Mouse (Mus musculus): ENCODE results near the gene Nfxl1.
"Not testable (repeated sequence)": the region's sequence is repeated elsewhere in the genome, so short reads cannot be mapped to it uniquely, and the experiment has no call there.

Gene Nfxl1

DNA sequence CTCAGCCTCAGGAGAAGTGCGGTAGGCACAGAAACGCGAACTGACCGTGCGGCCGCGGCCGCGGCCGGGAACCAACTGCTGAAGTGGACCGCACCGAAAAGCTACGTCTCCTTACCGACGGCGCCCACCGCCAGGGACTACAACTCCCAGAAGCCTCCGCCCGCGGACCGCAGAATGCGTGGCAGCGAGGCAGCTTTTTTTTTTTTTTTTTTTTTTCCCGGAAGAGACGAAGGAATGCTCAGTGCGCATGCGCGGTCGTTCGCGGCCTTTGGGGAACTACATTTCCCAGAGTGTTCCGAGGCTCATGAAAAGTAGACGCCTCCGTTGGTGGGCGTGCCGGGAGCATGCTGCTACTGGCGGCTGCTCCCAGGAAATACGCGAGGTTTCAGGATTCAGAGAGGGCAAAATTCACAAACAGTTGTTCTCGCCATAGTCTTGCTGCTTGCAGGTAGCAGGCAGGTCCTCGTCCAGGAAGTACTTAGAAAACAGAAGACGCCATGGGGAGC, at the start of gene Nfxl1:
Gene Nfxl1, minus strand, starts transcription at position 141 of the 506 bp plus-strand sequence.
- peak; percentile 99 for DNase-seq (ENCODE audit: low spot score)

DNA sequence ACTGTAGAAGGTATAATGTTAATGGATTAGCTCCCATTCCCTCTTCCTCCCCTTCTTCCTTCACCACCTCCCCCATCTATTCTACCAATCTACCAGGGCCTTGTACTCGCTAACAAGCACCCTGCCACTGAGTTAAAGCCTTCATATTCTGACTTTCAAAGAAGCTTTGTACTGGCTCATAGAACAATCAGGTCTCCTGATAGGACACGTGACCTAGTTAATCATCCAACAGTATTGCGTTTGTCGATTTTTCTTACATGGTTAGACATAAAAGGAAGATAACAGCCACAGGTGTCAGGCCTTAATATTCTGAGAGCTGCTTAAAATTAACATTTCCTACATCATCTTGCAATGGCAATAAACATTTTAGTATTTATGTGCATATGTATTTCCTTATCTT, 43.7 kb upstream of the Nfxl1 start:
- DNase-seq (ENCODE audit: low spot score): no peak

DNA sequence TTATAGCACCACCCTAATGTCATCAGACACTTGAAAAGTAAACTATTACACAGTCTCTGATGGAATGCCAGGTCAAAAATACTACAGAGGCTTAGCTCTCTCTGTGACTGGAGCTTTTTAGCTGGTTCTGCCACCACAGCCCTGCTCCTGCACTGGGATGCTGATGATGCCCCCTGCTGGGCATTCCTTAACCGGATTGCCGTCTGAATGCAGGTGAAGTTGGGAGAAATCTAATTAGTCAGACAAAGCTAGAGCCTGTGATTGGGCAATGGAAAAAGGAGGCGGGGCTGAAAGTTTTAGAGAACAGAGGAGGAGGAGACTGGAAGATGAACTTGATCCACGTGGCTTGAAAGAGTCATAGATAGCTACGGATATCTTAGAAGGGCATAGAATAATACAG, 41.5 kb upstream of the Nfxl1 start:
- peak; percentile 77 for DNase-seq (ENCODE audit: low spot score)

DNA sequence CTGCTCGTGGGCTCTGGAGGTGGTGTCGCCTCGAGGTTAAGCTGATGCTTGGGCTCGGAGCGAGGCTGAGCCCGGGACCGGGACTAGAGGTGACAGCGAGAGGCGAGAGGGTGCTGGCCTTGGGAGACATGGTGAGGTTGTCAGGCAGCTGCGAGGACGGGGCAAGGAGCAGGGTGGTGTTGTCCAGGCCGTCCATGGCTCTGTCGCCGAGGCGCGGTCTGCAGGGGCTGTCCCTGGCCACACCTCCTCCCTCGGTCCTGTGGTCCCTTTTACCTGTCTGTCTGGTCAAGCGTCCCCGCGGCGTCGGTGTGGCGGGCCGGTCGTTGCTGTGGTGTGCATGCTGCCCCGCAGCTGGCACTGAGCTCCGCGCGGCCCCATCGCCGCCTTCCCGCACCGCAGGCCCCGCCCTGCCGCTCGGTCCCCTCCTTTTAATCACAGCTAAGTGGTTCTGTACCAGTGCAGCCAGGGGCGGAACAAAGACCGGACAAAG, 27.8 kb upstream of the Nfxl1 start, which contains the start of gene Gm5868:
Gene Gm5868, minus strand, starts transcription at position 360 of the 490 bp plus-strand sequence.
- DNase-seq (ENCODE audit: low spot score): peak; percentile 50

DNA sequence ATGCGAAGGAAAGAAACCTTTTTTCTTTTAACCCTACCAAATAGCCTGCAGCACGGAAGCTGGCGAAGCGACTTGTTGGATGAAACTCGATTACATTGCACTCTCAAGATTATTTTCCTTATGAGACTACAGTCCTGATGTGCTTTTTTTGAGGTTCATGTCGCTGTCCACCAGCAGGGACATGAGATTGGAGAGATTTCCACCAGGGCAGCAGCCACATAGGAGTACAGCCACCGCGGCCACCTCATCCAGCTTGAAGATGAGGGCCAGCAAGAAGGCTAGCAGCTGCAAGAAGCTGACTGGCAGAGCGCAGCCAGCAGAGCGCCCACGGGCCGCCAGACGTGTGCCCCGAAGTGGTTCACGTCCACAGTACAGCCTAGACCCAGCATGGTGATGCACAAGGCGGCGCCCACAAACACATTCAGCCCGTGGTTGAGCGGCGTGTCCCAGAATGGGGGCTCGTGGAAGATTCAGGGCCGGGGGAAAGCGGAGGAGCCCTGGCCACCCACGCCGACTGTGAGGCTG, 27.2 kb upstream of the Nfxl1 start:
- DNase-seq (ENCODE audit: low spot score): not testable (repeated sequence)

- not testable (repeated sequence) for DNase-seq (ENCODE audit: low spot score)
Observed at GRCm38 (mm10) chr5:72586122-72586521, 26.6 kb upstream of the Nfxl1 start.

DNA sequence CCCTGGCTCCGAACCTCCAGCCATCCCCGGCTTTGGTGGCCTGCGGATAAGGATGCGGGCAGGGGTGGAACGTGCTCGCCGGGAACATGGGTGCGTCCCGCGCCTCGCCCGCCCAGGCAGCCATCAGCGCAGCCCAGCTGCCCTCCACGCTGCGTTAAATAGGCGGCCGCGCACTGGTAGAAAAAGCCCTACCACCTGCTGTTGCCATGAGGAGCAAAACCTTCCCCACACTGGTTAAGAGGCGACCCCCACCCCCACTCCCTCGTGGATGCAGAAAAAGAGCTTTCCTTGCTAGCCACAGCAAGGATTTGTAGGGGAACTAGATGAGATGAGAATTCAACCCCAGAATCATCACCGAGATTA, 21.5 kb upstream of the Nfxl1 start, which contains the start of gene Zar1:
Gene Zar1, minus strand, starts transcription at position 285 of the 363 bp plus-strand sequence.
- DNase-seq (ENCODE audit: low spot score): peak; percentile 23

DNA sequence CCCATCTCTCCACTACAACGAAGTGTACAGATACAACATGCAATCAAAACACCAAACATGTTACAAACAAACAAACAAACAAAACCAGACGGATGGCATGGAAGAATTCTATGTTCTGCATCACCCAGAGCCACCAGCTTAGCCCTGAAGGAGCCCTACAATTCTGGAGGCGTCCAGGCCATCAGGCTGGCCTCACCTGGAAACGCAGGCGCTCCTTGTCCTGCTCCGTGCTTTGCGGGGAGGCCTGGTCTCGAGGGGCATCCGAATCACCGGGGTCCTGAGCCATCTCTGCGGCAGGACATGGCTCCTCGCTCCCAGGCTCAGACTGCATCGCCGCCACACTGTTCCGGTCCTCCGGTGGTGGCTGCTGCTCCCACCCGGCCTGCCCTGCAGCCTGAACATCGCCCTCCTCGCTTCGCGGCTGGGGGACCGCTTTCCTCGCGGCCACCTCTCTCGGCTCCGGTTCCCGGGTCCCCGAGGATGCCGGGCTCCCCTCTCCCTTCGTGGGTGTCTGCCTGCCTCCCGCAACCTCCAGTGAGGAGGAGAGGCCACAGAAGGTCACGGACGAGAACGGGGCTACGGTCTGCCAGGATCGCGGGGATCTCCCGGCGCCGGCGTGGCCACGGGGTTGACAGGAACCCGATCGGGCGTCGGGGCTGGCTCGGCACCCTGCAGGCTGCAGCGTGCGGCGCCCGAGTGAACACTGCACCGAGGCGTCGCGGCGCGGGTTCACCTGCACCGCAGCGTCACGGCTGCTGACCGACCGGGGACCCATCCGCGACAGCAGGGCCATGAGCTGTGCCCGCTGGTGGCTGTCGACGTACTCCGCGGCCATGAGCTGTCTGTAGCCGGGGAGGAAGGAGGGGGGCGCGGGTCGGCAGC, 20.8 kb upstream of the Nfxl1 start:
- DNase-seq (ENCODE audit: low spot score): peak; percentile 23

- DNase-seq (ENCODE audit: low spot score): peak; percentile 42
Observed at GRCm38 (mm10) chr5:72579599-72579998, 20.1 kb upstream of the Nfxl1 start.

GRCm38 (mm10) chr5:72565621-72566020, 6.1 kb upstream of the Nfxl1 start:
- DNase-seq (ENCODE audit: low spot score): no peak

- DNase-seq (ENCODE audit: low spot score): not testable (repeated sequence)
Observed at GRCm38 (mm10) chr5:72563183-72563582, 3.7 kb upstream of the Nfxl1 start.

- DNase-seq (ENCODE audit: low spot score): no peak
Observed at GRCm38 (mm10) chr5:72560976-72561628, 1.6 kb upstream of the Nfxl1 start.

- peak; percentile 49 for DNase-seq (ENCODE audit: low spot score)
Observed at GRCm38 (mm10) chr5:72558716-72559526, 563 bp downstream of the Nfxl1 start.

GRCm38 (mm10) chr5:72556245-72556644, 3.2 kb downstream of the Nfxl1 start:
- no peak for DNase-seq (ENCODE audit: low spot score)

DNA sequence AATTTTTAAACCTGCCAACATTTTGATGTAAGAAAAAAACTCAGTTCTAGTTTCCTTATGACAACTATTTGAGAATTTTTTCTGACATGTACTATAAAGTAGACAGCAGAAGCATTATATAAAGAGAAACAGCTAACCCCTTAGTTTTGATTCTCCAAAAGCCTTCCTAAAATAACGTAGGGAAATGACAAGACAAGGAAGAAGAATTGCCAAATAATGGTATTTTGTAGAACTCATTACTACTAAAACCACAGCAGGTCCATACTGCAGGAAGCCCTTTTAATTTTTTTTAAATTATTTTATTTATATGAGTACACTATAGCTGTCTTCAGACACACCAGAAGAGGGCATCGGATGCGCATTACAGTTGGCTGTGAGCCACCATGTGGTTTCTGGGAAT, 8.3 kb downstream of the Nfxl1 start:
- no peak for DNase-seq (ENCODE audit: low spot score)

DNA sequence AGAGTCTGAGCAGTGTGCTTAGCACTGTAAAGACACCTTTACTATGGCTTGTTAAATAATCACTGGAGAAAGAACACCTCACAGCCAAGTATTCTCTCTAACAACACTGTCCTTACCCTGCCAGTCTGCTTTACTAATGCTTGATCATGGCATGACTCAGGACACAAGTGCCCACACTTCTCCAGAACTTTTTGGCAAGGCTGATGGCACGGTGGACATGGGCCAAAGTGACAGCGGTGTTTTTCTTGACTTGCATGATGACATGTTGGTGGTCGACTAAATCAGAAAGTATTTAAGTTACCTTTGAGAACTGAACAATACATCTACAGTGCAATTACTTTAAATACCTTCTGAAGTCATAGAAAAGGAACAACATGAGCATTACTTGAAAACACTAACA, 30.6 kb downstream of the Nfxl1 start:
- DNase-seq (ENCODE audit: low spot score): no peak

GRCm38 (mm10) chr5:72513808-72514207, 45.7 kb downstream of the Nfxl1 start:
- DNase-seq (ENCODE audit: low spot score): no peak

DNA sequence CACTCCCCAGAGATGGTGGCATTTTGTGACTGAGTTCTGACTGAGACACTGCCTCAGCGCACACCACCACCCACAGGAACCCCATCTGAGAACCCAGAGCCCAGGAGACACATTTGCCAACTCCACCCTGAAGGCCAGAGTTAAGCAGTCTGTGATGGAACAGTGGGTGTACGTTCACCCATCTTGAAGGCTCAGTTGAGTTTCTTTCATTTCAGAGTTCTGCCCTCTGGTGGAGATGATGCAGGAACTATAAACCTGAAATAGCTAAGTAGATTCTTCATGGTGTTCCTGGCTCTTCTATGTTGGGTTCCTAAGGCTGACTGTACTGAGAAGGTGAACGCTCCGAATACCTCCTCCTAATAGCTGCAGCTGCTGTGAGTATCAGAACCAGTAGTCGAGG, 53.7 kb downstream of the Nfxl1 start:
- peak; percentile 66 for DNase-seq (ENCODE audit: low spot score)

DNA sequence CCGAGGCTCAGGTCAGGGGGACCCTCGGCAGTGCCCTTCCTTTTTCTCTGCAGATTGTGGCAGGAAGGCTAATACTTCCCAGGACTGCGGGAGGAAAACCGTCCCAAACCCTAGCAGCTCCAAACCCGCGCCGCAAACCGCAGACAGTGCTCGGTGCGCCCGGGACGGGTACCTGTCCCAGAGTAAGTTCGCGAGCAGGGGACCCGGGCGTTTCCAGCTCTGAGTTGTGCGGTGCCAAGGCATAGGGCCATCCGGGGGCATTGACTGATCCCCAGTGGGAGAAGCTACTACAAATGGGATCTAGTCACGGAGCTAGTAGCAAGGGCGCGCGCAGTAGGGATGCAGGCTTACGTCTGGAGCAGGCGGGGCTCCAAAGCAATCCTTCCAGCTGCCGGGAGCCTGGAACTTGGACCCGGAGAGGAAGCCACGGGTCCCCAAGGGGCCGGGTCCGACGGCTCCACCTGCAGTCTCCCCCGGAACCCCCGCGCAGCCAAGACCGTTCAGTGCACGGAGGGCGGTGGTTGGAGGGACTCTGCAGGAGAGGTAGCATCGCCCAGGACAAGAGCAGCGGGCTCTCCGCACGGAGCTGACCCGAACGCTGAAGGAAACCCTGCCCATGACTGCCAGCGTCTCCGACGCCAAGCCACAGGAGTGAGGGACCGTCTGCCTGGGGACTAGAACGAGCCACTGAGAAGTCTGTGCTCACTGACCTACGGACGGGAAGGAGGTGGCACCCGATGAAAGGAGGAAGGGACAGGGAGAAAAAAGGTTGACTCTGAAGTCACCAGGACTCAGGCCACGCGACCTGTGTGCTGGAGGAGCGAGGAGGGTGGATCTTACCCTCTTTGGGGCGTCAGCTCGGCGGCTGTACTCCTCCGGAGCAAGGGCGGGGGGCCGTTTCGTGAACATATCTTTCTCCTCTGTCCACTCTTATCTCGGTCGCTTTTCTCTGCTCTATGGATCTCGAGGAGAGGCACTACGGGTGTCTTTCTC, 55.7 kb downstream of the Nfxl1 start, which contains the start of gene Corin:
Gene Corin, minus strand, starts transcription at position 943 of the 993 bp plus-strand sequence.
- peak; percentile 38 for DNase-seq (ENCODE audit: low spot score)

- DNase-seq (ENCODE audit: low spot score): no peak
Observed at GRCm38 (mm10) chr5:72502778-72503177, 56.7 kb downstream of the Nfxl1 start.
